Mouse (Mus musculus): Measurements from ENCODE around the gene Rdm1.
"Not testable (repeated sequence)": the region's sequence is repeated elsewhere in the genome, so short reads cannot be mapped to it uniquely, and the experiment has no call there.

Rdm1 gene

GRCm38 (mm10) chr11:101626995-101627856, at the start of gene Rdm1:
TSS of gene Rdm1 (plus strand) at chr11:101627195.
- peak; percentile 98 for DNase-seq

GRCm38 (mm10) chr11:101581081-101581764, 45.8 kb upstream of the Rdm1 start:
- no peak for DNase-seq

GRCm38 (mm10) chr11:101582054-101583035, 44.6 kb upstream of the Rdm1 start, which contains the start of gene Tmem106a:
TSS of gene Tmem106a (plus strand) at chr11:101582242.
- peak; percentile 98 for DNase-seq

GRCm38 (mm10) chr11:101583205-101583604, 43.8 kb upstream of the Rdm1 start:
- DNase-seq: no peak

GRCm38 (mm10) chr11:101585031-101585430, 42.0 kb upstream of the Rdm1 start:
- not testable (repeated sequence) for DNase-seq

- DNase-seq: no peak
These were observed 41.2 kb upstream of the Rdm1 start for GRCm38 (mm10) chr11:101585805-101586204.

GRCm38 (mm10) chr11:101587676-101588075, 39.3 kb upstream of the Rdm1 start:
- peak; percentile 96 for DNase-seq

- peak; percentile 84 for DNase-seq
These were observed 38.1 kb upstream of the Rdm1 start for GRCm38 (mm10) chr11:101588868-101589267.

GRCm38 (mm10) chr11:101589444-101589843, 37.6 kb upstream of the Rdm1 start:
- no peak for DNase-seq

- no peak for DNase-seq
These were observed 36.9 kb upstream of the Rdm1 start for GRCm38 (mm10) chr11:101589989-101590624.

- DNase-seq: no peak
These were observed 27.8 kb upstream of the Rdm1 start, which contains the start of gene Gm11634 for GRCm38 (mm10) chr11:101599156-101599555. TSS of gene Gm11634 (minus strand) at chr11:101599256.

- no peak for DNase-seq
These were observed 24.5 kb upstream of the Rdm1 start for GRCm38 (mm10) chr11:101602491-101602890.

- no peak for DNase-seq
These were observed 22.9 kb upstream of the Rdm1 start for GRCm38 (mm10) chr11:101604116-101604515.

- DNase-seq: peak; percentile 95
These were observed 22.2 kb upstream of the Rdm1 start for GRCm38 (mm10) chr11:101604531-101605453.

- DNase-seq: not testable (repeated sequence)
These were observed 19.9 kb upstream of the Rdm1 start for GRCm38 (mm10) chr11:101607134-101607533.

- DNase-seq: no peak
These were observed 16.6 kb upstream of the Rdm1 start for GRCm38 (mm10) chr11:101610445-101610844.

- no peak for DNase-seq
These were observed 13.4 kb upstream of the Rdm1 start for GRCm38 (mm10) chr11:101613596-101613995.

GRCm38 (mm10) chr11:101614116-101614515, 12.9 kb upstream of the Rdm1 start:
- DNase-seq: no peak

- DNase-seq: no peak
These were observed 11.6 kb upstream of the Rdm1 start for GRCm38 (mm10) chr11:101615380-101615779.

- no peak for DNase-seq
These were observed 10.9 kb upstream of the Rdm1 start for GRCm38 (mm10) chr11:101616104-101616503.

Data from heart, adult 11 months (tissue).